Mouse (Mus musculus) spleen, postnatal 36 days (tissue): ENCODE measurements at regions not wholly inside any gene's neighbourhood (a gene's known extent, or its start where the extent isn't known, plus 50 kb on each side); places are given as distances from the start of the nearest gene placed in this dataset.

ENCODE experiments used
- DNase-seq, 2 experiments: peaks; one replicate each; pipeline ENCODE4 v3.0.0; 2022; ENCODE audit warnings: low spot score in 2 of 2, mixed read lengths in 1 of 2

GRCm38 (mm10) chr3:35027898-35028297, 377.7 kb downstream of the Sox2 start:
- DNase-seq: no peak

- no peak for DNase-seq
Observed at GRCm38 (mm10) chr3:35029924-35030323, 379.7 kb downstream of the Sox2 start.

- DNase-seq: no peak
Observed at GRCm38 (mm10) chr3:35033587-35033986, 383.4 kb downstream of the Sox2 start.

GRCm38 (mm10) chr3:35035234-35035633, 385.0 kb downstream of the Sox2 start:
- no peak for DNase-seq

GRCm38 (mm10) chr3:35043705-35044104, 393.5 kb downstream of the Sox2 start:
- no peak for DNase-seq

- no peak for DNase-seq
Observed at GRCm38 (mm10) chr3:35059438-35059837, 409.2 kb downstream of the Sox2 start.

GRCm38 (mm10) chr3:35060042-35060441, 409.8 kb downstream of the Sox2 start:
- no peak for DNase-seq

- DNase-seq: no peak
Observed at GRCm38 (mm10) chr3:35066824-35067223, 416.6 kb downstream of the Sox2 start.

- DNase-seq: no peak
Observed at GRCm38 (mm10) chr3:35068586-35068985, 418.4 kb downstream of the Sox2 start.

- DNase-seq: no peak
Observed at GRCm38 (mm10) chr3:35071046-35071445, 420.8 kb downstream of the Sox2 start.

GRCm38 (mm10) chr3:35079887-35080286, 429.7 kb downstream of the Sox2 start:
- no peak for DNase-seq

GRCm38 (mm10) chr3:35084091-35084867, 434.1 kb downstream of the Sox2 start:
- DNase-seq: no peak

GRCm38 (mm10) chr3:35088241-35089080, 438.3 kb downstream of the Sox2 start:
- DNase-seq: no peak

GRCm38 (mm10) chr3:35090496-35091133, 440.4 kb downstream of the Sox2 start:
- DNase-seq: no peak

GRCm38 (mm10) chr3:35093001-35093400, 442.8 kb downstream of the Sox2 start:
- DNase-seq: no peak

GRCm38 (mm10) chr3:35095221-35095620, 445.0 kb downstream of the Sox2 start:
- no peak for DNase-seq

- DNase-seq: no peak
Observed at GRCm38 (mm10) chr3:35096381-35096780, 446.2 kb downstream of the Sox2 start.

GRCm38 (mm10) chr3:35097766-35098165, 447.6 kb downstream of the Sox2 start:
- DNase-seq: no peak

GRCm38 (mm10) chr3:35099226-35099625, 449.0 kb downstream of the Sox2 start:
- DNase-seq: no peak

GRCm38 (mm10) chr3:35099876-35100420, 449.7 kb downstream of the Sox2 start:
- no peak for DNase-seq

- DNase-seq: no peak
Observed at GRCm38 (mm10) chr3:35101286-35101685, 451.1 kb downstream of the Sox2 start.

- no peak for DNase-seq
Observed at GRCm38 (mm10) chr3:35101951-35102350, 451.7 kb downstream of the Sox2 start.
